Mouse (Mus musculus) testis, adult 2 months (tissue): ENCODE measurements around the gene Fam222b. TPM values are rescaled to one million over a fixed set of nuclear protein-coding genes. Genes with fewer than 3 reads are reported as not detected.
A peak's percentile ranks its signal among the peaks of the same experiment; 100 is the strongest.

ENCODE experiments used
- H3K27ac ChIP-seq: fragments of 200-500 bp; 2 replicates; pipeline ENCODE4 v1.5.1; 2012; ENCODE audit warnings: low read depth, low read length; ENCODE audit not compliant: control insufficient read depth, insufficient read depth
- H3K27me3 ChIP-seq: fragments of 200-500 bp; 2 replicates; pipeline ENCODE4 v1.6.1; 2012; ENCODE audit warnings: mild to moderate bottlenecking, low read length, moderate library complexity; ENCODE audit not compliant: control insufficient read depth, insufficient read depth
- H3K36me3 ChIP-seq: fragments of 200-500 bp; 2 replicates; pipeline ENCODE4 v1.6.1; 2012; ENCODE audit warnings: mild to moderate bottlenecking, low read length; ENCODE audit not compliant: control insufficient read depth, insufficient read depth
- H3K4me1 ChIP-seq: fragments of 200-500 bp; 2 replicates; pipeline ENCODE4 v1.6.1; 2012; ENCODE audit warnings: low read length; ENCODE audit not compliant: control insufficient read depth, insufficient read depth
- H3K4me3 ChIP-seq: fragments of 200-500 bp; 2 replicates; pipeline ENCODE4 v1.5.1; 2012; ENCODE audit warnings: low read depth, mild to moderate bottlenecking, low read length, moderate library complexity, mixed read lengths; ENCODE audit not compliant: control insufficient read depth
- CTCF ChIP-seq: fragments of 200-500 bp; IDR thresholded peaks from 2 replicates; pipeline ENCODE4 v1.5.1; 2012; ENCODE audit warnings: low read depth, mild to moderate bottlenecking, inconsistent platforms, low read length, moderate library complexity; ENCODE audit not compliant: control insufficient read depth, insufficient read depth, insufficient replicate concordance
- POLR2A ChIP-seq: fragments of 200-500 bp; IDR thresholded peaks from 2 replicates; pipeline ENCODE4 v1.6.1; 2012; ENCODE audit warnings: low read depth, mild to moderate bottlenecking, inconsistent platforms, low read length, moderate library complexity; ENCODE audit not compliant: control insufficient read depth
- polyA plus RNA-seq: library from polyadenylated mRNA; depleted of rRNA; stranded (reverse); fragments of >200 nt; gene quantifications from 2 replicates; pipeline ENCODE4 v1.2.3, GENCODE M21; 2012

Fam222b gene
- polyA plus RNA-seq, 1 experiment = 11.7 TPM

DNA sequence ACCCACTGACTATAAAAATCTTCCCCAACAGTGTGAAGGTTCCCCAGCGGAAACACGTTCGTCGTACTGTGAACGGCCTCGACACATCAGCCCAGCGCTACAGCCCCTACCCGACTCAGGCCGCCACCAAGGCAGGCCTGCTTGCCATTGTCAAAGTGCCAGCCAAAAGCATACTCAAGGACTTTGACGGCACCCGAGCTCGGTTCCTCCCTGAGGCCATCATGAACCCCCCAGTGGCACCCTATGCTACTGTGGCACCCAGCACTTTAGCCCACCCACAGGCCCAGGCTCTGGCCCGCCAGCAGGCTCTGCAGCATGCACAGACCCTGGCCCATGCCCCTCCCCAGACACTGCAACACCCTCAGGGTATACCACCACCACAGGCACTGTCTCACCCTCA, 59.3 kb downstream of the Fam222b start:
- Histone ChIP-seq H3K4me1 (no peaks in the 10 kb centered on the region; the same call in 1 of the 2 replicates), H3K4me3 (no peak overlapping the region), H3K27ac (no peak overlapping the region), H3K36me3 (no peaks in the 10 kb centered on the region), H3K27me3 (no peaks in the 10 kb centered on the region)
- no peak for TF ChIP-seq POLR2A
- TF ChIP-seq CTCF = no peak

DNA sequence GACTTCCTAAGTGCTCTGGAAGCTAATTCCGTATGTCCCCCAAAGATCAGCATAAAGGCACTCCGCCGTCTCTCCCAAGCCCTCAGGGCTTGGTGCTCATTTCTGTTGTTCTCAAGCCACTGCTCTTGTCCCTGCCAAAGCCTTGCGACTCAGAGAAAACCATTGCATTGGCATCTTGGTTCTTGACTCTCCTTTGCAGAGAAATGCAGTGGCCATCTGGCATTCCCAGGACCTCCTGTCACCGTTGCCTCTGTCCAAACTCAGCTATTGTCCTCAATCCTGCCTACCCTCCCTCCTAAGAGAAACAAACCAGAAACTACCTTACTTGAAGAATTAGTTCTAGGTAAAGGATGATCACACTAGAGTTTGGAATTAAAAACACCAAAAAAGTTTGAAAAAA, 61.2 kb downstream of the Fam222b start:
- no peaks in the 10 kb centered on the region for H3K36me3 ChIP-seq
- no peak overlapping the region for H3K27ac ChIP-seq
- no peak overlapping the region for H3K4me3 ChIP-seq
- no peaks in the 10 kb centered on the region; the same call in 1 of the 2 replicates for H3K4me1 ChIP-seq
- H3K27me3 ChIP-seq = no peaks in the 10 kb centered on the region
- no peak for TF ChIP-seq POLR2A
- no peak for TF ChIP-seq CTCF

DNA sequence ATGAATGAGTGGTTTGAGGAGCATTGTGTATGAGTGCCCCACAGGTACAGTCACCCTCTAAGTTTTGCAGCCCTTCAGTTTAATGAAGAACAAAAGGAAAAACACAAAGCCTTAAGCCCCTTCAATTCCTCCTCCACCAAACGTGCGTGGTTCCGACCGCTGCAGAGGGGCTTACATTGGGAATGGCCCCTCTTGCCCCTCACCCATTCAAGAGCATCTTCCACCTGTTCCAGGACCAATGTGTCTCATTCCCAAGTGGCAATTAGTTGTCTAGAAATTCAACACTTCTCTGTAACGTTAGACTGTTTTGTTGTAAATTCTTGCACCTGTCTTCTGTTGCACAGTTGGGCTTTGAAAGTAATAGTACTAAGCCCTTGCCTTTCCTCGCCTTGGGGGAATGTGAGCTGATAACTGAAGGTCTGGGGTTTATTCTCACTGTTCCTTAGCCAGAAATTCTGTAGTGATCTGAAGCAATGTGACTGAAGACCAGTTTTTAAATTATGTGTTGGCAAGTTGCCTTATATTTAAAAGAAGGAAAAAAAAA, 61.8 kb downstream of the Fam222b start:
- H3K4me3 ChIP-seq = no peak overlapping the region
- H3K27me3 ChIP-seq = no peaks in the 10 kb centered on the region
- H3K27ac ChIP-seq = no peak overlapping the region
- H3K36me3 ChIP-seq = no peaks in the 10 kb centered on the region
- TF ChIP-seq CTCF = no peak
- no peak for TF ChIP-seq POLR2A
- H3K4me1 ChIP-seq = no peaks in the 10 kb centered on the region; the same call in 1 of the 2 replicates

DNA sequence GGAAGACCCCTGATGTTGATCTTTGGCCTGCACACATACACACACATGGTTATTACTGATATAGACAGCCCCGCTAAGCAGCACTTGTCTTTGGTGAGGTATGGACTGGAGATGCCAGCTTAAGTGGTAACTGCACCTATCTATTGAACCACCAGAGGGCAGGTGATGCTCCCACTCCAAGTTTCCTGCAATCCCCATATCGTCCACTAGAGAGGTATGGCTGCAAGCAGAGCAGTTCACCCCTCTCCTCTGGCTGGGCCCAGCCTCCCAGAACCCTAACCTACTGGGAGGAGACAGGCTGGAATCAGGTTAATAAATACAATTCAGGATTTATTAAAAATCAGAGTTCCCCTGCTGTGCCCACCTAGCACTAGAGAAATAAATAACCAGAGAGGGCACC, 64.6 kb downstream of the Fam222b start:
- Histone ChIP-seq H3K4me3 (no peak overlapping the region), H3K4me1 (peaks cover 3% of the 10 kb centered on the region; the same call in 1 of the 2 replicates), H3K36me3 (no peaks in the 10 kb centered on the region), H3K27ac (no peak overlapping the region), H3K27me3 (no peaks in the 10 kb centered on the region)
- TF ChIP-seq POLR2A (no peak), CTCF (peak; percentile 75; the same call in 1 of the 2 replicates)

DNA sequence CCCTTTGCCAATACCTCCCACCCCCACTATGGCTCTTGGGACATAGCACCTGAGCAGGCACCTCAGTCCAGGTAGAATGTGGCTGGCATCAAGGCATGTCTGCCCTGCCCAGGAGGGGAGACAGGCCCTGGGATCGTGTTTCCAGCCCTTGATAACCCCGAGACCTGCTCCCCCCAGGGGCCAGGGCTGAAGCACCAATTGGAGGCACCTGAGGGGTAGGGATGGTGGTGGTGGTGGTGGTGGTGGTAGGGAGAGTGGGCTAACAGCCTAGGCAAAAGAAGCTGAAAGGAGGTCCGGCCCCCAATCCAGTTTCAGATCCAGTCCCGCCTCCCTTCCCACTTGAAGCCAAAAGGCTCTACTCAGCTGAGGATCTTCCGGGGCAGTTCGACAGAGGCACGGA, 65.1 kb downstream of the Fam222b start:
- H3K27ac ChIP-seq = no peak overlapping the region
- TF ChIP-seq CTCF (no peak), POLR2A (no peak)
- H3K4me1 ChIP-seq = peaks cover 8% of the 10 kb centered on the region
- H3K4me3 ChIP-seq = no peak overlapping the region
- no peaks in the 10 kb centered on the region for H3K36me3 ChIP-seq
- H3K27me3 ChIP-seq = no peaks in the 10 kb centered on the region

DNA sequence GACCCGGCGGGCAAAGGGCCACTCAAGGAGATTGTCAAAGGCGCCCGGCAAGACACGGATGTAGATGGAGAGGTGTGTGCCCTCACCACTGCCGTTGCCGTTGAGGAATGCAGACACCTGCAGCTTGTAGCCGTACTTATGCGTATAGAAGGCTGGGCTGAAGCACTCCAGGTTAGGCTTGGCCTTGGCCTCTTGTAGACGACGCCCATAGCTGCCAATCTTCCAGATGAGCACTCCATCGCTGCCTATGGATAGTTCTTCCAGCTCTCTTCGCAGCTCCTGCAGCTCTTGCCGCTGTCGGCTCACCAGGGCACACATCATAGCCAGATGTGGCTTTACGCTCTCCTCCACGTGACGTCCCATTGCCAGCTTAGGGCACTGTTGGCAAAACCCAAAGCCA, 65.7 kb downstream of the Fam222b start:
- no peaks in the 10 kb centered on the region for H3K36me3 ChIP-seq
- no peak overlapping the region for H3K4me3 ChIP-seq
- H3K27ac ChIP-seq = no peak overlapping the region
- no peaks in the 10 kb centered on the region for H3K27me3 ChIP-seq
- H3K4me1 ChIP-seq = peaks cover 14% of the 10 kb centered on the region
- no peak for TF ChIP-seq POLR2A
- no peak for TF ChIP-seq CTCF

DNA sequence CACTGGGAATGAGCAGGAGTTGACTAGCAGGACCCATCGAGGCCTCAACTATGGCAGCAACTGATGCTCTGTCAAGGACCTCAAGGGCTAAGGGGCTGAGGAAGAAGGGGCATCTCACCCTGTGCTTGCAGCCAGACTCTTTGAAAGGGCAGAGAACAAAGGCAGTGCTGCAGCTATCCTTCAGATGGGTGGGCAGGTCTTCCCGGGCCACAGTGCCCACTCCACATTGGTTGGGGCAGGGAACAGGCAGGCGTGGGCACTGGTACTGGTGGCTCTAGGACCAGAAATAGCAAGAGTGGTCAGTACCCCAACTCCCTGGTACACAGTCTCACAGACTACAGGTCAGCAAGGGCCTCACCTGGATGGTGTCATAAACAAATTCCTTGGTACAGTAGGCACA, 66.2 kb downstream of the Fam222b start:
- Histone ChIP-seq H3K27me3 (no peaks in the 10 kb centered on the region), H3K4me1 (peaks cover 16% of the 10 kb centered on the region), H3K36me3 (no peaks in the 10 kb centered on the region), H3K27ac (no peak overlapping the region), H3K4me3 (no peak overlapping the region)
- TF ChIP-seq POLR2A (no peak), CTCF (no peak)

DNA sequence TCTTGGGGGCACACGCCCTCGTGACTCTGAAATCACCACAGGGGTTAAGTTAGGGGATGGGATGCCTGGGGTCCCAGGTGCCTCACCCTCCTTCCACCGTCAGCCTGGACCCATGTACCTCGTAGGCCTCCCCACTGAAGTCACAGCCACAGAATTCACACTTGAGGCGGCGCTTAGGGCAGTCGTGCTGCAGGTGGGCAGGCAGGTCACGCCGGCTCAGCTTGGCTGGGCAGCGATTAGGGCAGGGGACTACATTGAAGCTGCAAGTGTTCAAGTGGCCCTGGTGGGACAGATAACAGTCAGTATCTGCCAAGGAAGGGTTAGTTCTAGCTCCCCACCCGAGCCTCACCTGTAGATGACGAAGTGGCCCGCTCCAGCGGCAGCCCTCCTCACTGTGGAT, 66.7 kb downstream of the Fam222b start:
- H3K27me3 ChIP-seq = no peaks in the 10 kb centered on the region
- no peak for TF ChIP-seq CTCF
- no peak for TF ChIP-seq POLR2A
- H3K27ac ChIP-seq = no peak overlapping the region
- H3K4me1 ChIP-seq = peaks cover 21% of the 10 kb centered on the region
- H3K36me3 ChIP-seq = no peaks in the 10 kb centered on the region
- no peak overlapping the region for H3K4me3 ChIP-seq
